ENCODE assay signal across 10 mouse cellular contexts in genomic region chr11:77196181-77197143, GRCm38 (mm10). TPM values are rescaled to one million over a fixed set of nuclear protein-coding genes. Genes with fewer than 3 reads are reported as not detected.
A peak's percentile ranks its signal among the peaks of the same experiment; 100 is the strongest.
DNase-seq lines count a peak whose midpoint lies in the region; ATAC-seq lines count a peak whose summit lies in the region.
"Had no signal": no experiment of that assay in that cellular context is flagged by ENCODE, and none has a peak within 500 bp of the region (broad histone marks: within the 10 kb centered on the region; RNA-seq: fewer than 3 reads in every experiment).

No protein-coding gene starts in this region.

- H3K4me3 ChIP-seq in liver, embryonic 11.5 days (ENCODE audit: low read depth, low read length): no peak overlapping the region
- no peak overlapping the region for H3K4me3 ChIP-seq in intestine, embryonic 14.5 days (ENCODE audit: low read depth, low read length)
- H3K4me3 ChIP-seq in liver, embryonic 15.5 days (replicated peaks): no peak overlapping the region
- H3K4me3 ChIP-seq in forebrain, embryonic 12.5 days (replicated peaks): no peak overlapping the region

- H3K9me3 ChIP-seq in liver, embryonic 11.5 days (ENCODE audit: control insufficient read depth, low read length): no peaks in the 10 kb centered on the region
- H3K9me3 ChIP-seq in intestine, embryonic 14.5 days (ENCODE audit: control insufficient read depth, low read length): no peaks in the 10 kb centered on the region
- H3K9me3 ChIP-seq in liver, embryonic 15.5 days (replicated peaks): no peaks in the 10 kb centered on the region
- no peaks in the 10 kb centered on the region for H3K9me3 ChIP-seq in forebrain, embryonic 12.5 days

- 28% methylated on average over 4 of the region's 4 CpGs for WGBS in liver, embryonic 11.5 days
- WGBS in intestine, embryonic 14.5 days: 45% methylated on average over 4 of the region's 4 CpGs
- 12% methylated on average over 4 of the region's 4 CpGs for WGBS in liver, embryonic 15.5 days (ENCODE audit: insufficient replicate concordance)
- WGBS in forebrain, embryonic 12.5 days: 41% methylated on average over 4 of the region's 4 CpGs

- H3K27me3 ChIP-seq in liver, embryonic 11.5 days (replicated peaks; ENCODE audit: control insufficient read depth, insufficient read depth, low read length): no peaks in the 10 kb centered on the region
- no peaks in the 10 kb centered on the region for H3K27me3 ChIP-seq in intestine, embryonic 14.5 days (replicated peaks; ENCODE audit: control insufficient read depth, insufficient read depth, low read length)
- H3K27me3 ChIP-seq in liver, embryonic 15.5 days: no peaks in the 10 kb centered on the region
- H3K27me3 ChIP-seq in forebrain, embryonic 12.5 days: peaks cover 3% of the 10 kb centered on the region

- no peak overlapping the region; the same call in 1 of the 2 replicates for H3K27ac ChIP-seq in liver, embryonic 11.5 days (ENCODE audit: low read depth, low read length)
- H3K27ac ChIP-seq in intestine, embryonic 14.5 days (ENCODE audit: low read depth): 0 out of 2 replicates have a peak overlapping the region, but pooled peaks have one; percentile 9
- peak overlapping the region; percentile 38; the same call in 1 of the 2 replicates for H3K27ac ChIP-seq in liver, embryonic 15.5 days (replicated peaks)
- H3K27ac ChIP-seq in forebrain, embryonic 12.5 days: no peak overlapping the region

- no peak overlapping the region for H3K9ac ChIP-seq in liver, embryonic 11.5 days (ENCODE audit: low read depth, low read length)
- H3K9ac ChIP-seq in intestine, embryonic 14.5 days (ENCODE audit: low read length): no peak overlapping the region
- no peak overlapping the region for H3K9ac ChIP-seq in liver, embryonic 15.5 days
- no peak overlapping the region for H3K9ac ChIP-seq in forebrain, embryonic 12.5 days

- no peaks in the 10 kb centered on the region for H3K36me3 ChIP-seq in liver, embryonic 11.5 days (ENCODE audit: control insufficient read depth, insufficient read depth, low read length)
- H3K36me3 ChIP-seq in intestine, embryonic 14.5 days (ENCODE audit: control insufficient read depth, insufficient read depth, low read length): no peaks in the 10 kb centered on the region
- H3K36me3 ChIP-seq in liver, embryonic 15.5 days (replicated peaks): no peaks in the 10 kb centered on the region
- H3K36me3 ChIP-seq in forebrain, embryonic 12.5 days (replicated peaks): no peaks in the 10 kb centered on the region

- H3K4me2 ChIP-seq in liver, embryonic 11.5 days: no peak overlapping the region
- H3K4me2 ChIP-seq in intestine, embryonic 14.5 days (ENCODE audit: low read length): no peak overlapping the region
- H3K4me2 ChIP-seq in liver, embryonic 15.5 days: no peak overlapping the region
- H3K4me2 ChIP-seq in forebrain, embryonic 12.5 days: no peak overlapping the region

- ATAC-seq in liver, embryonic 11.5 days (replicated peaks; ENCODE audit: low FRiP score): no peak
- no peak for ATAC-seq in intestine, embryonic 14.5 days (replicated peaks; ENCODE audit: low FRiP score, low TSS enrichment, low read depth)
- no peak for ATAC-seq in liver, embryonic 15.5 days (ENCODE audit: insufficient read depth)
- ATAC-seq in forebrain, embryonic 12.5 days (ENCODE audit: low FRiP score): no peak
- ATAC-seq: forebrain, embryonic 16.5 days had no signal

- peaks cover 7% of the 10 kb centered on the region for H3K4me1 ChIP-seq in liver, embryonic 11.5 days (replicated peaks; ENCODE audit: control insufficient read depth, insufficient read depth, low read length)
- H3K4me1 ChIP-seq in intestine, embryonic 14.5 days (replicated peaks; ENCODE audit: control insufficient read depth, insufficient read depth, low read length): 0 out of 2 replicates have a peak, but pooled peaks cover 6% of the 10 kb centered on the region
- 0 out of 2 replicates have a peak, but pooled peaks cover 15% of the 10 kb centered on the region for H3K4me1 ChIP-seq in liver, embryonic 15.5 days (replicated peaks)
- H3K4me1 ChIP-seq in forebrain, embryonic 12.5 days: peaks cover 19% of the 10 kb centered on the region

- peak; percentile 20 for DNase-seq in liver
- no peak for DNase-seq in liver, embryonic 11.5 days (ENCODE audit: low spot score)
- no peak for DNase-seq in intestine, embryonic 14.5 days (ENCODE audit: low spot score)
- DNase-seq in spleen, postnatal 10 days (ENCODE audit: low spot score in 2 of 2): peak; percentile 13 to 52
- DNase-seq in cerebellum, postnatal 25 days: no peak
- no peak for DNase-seq in retina, postnatal 1 day
- DNase-seq: layer of hippocampus, adult 9-11 months had no signal

RNA-seq across cellular contexts. Expression of gene Efcab5, which starts 7.7 kb away (rescaled TPM):
- polyA plus RNA-seq in liver, embryonic 11.5 days (2014; fragmentation: Nextera tagmentation; extraction: Ambion mirVana): 0.41 and 0.73 TPM in 2 replicates
- polyA plus RNA-seq in intestine, embryonic 14.5 days (2014; fragmentation: Nextera tagmentation; extraction: Ambion mirVana): 0.28 and 0.58 TPM in 2 replicates
- polyA plus RNA-seq in liver, embryonic 15.5 days (2015; fragmentation: Nextera tagmentation; extraction: Ambion mirVana): 0.09 and 0.24 TPM in 2 replicates
- 0.46 and 0.83 TPM in 2 replicates for polyA plus RNA-seq in forebrain, embryonic 12.5 days (2016; fragmentation: Nextera tagmentation; extraction: Ambion mirVana)

RNA-seq across cellular contexts. Expression of gene Ssh2, which starts 19.6 kb away (rescaled TPM):
- 9.9 and 12.1 TPM in 2 replicates for polyA plus RNA-seq in liver, embryonic 11.5 days (2014; fragmentation: Nextera tagmentation; extraction: Ambion mirVana)
- 9.4 and 10.6 TPM in 2 replicates for polyA plus RNA-seq in intestine, embryonic 14.5 days (2014; fragmentation: Nextera tagmentation; extraction: Ambion mirVana)
- 3.9 and 5.1 TPM in 2 replicates for polyA plus RNA-seq in liver, embryonic 15.5 days (2015; fragmentation: Nextera tagmentation; extraction: Ambion mirVana)
- 19.4 and 20.7 TPM in 2 replicates for polyA plus RNA-seq in forebrain, embryonic 12.5 days (2016; fragmentation: Nextera tagmentation; extraction: Ambion mirVana)

Comparison
In these comparisons a context has a peak if more than half of its experiments do, and no peak if none do; other contexts are left out.
1. DNase-seq: peak in liver (single experiment) and spleen, postnatal 10 days (2 of 2); none in liver, embryonic 11.5 days (single experiment), intestine, embryonic 14.5 days (single experiment), cerebellum, postnatal 25 days (0 of 2) and retina, postnatal 1 day (single experiment).
2. H3K27ac ChIP-seq: peak in intestine, embryonic 14.5 days (single experiment) and liver, embryonic 15.5 days (single experiment); none in liver, embryonic 11.5 days (single experiment) and forebrain, embryonic 12.5 days (single experiment).